Mouse (Mus musculus): ENCODE measurements at regions not wholly inside any gene's neighbourhood (a gene's known extent, or its start where the extent isn't known, plus 50 kb on each side); places are given as distances from the start of the nearest gene placed in this dataset.
A peak's percentile ranks its signal among the peaks of the same experiment; 100 is the strongest.
"Not testable (repeated sequence)": the region's sequence is repeated elsewhere in the genome, so short reads cannot be mapped to it uniquely, and the experiment has no call there.

- no peak for DNase-seq (ENCODE audit: low read depth, low spot score)
Observed at GRCm38 (mm10) chr1:157048996-157049395, 59.5 kb downstream of the Tex35 start.

- DNase-seq (ENCODE audit: low read depth, low spot score) = peak; percentile 25
Observed at GRCm38 (mm10) chr1:157048201-157048923, 60.1 kb downstream of the Tex35 start.

- peak; percentile 15 for DNase-seq (ENCODE audit: low read depth, low spot score)
Observed at GRCm38 (mm10) chr1:157047751-157048200, 60.7 kb downstream of the Tex35 start.

GRCm38 (mm10) chr1:157046760-157047182 lies 61.7 kb downstream of the Tex35 start:
- peak; percentile 19 for DNase-seq (ENCODE audit: low read depth, low spot score)

- no peak for DNase-seq (ENCODE audit: low read depth, low spot score)
Observed at GRCm38 (mm10) chr1:157039836-157040196, 68.7 kb downstream of the Tex35 start.

GRCm38 (mm10) chr1:157039016-157039835 lies 69.3 kb downstream of the Tex35 start:
- DNase-seq (ENCODE audit: low read depth, low spot score) = peak; percentile 66

- DNase-seq (ENCODE audit: low read depth, low spot score) = no peak
Observed at GRCm38 (mm10) chr1:157038111-157039008, 70.1 kb downstream of the Tex35 start.

GRCm38 (mm10) chr1:157037246-157037991 lies 71.1 kb downstream of the Tex35 start:
- DNase-seq (ENCODE audit: low read depth, low spot score) = no peak

- peak; percentile 52 for DNase-seq (ENCODE audit: low read depth, low spot score)
Observed at GRCm38 (mm10) chr1:157036779-157037178, 71.7 kb downstream of the Tex35 start.

- DNase-seq (ENCODE audit: low read depth, low spot score) = not testable (repeated sequence)
Observed at GRCm38 (mm10) chr1:157035221-157035620, 73.3 kb downstream of the Tex35 start.

- no peak for DNase-seq (ENCODE audit: low read depth, low spot score)
Observed at GRCm38 (mm10) chr1:157028682-157029081, 79.8 kb downstream of the Tex35 start.

GRCm38 (mm10) chr1:157027681-157028080 lies 80.8 kb downstream of the Tex35 start:
- DNase-seq (ENCODE audit: low read depth, low spot score) = no peak

GRCm38 (mm10) chr1:157023462-157023861 lies 84.0 kb upstream of the Ralgps2 start:
- DNase-seq (ENCODE audit: low read depth, low spot score) = no peak

- DNase-seq (ENCODE audit: low read depth, low spot score) = no peak
Observed at GRCm38 (mm10) chr1:157022456-157023435, 83.3 kb upstream of the Ralgps2 start.

- DNase-seq (ENCODE audit: low read depth, low spot score) = peak; percentile 86
Observed at GRCm38 (mm10) chr1:157019892-157020291, 80.5 kb upstream of the Ralgps2 start.

GRCm38 (mm10) chr1:157018726-157019125 lies 79.3 kb upstream of the Ralgps2 start:
- DNase-seq (ENCODE audit: low read depth, low spot score) = no peak

GRCm38 (mm10) chr1:157017198-157017994 lies 78.0 kb upstream of the Ralgps2 start:
- no peak for DNase-seq (ENCODE audit: low read depth, low spot score)

- no peak for DNase-seq (ENCODE audit: low read depth, low spot score)
Observed at GRCm38 (mm10) chr1:157016625-157017024, 77.2 kb upstream of the Ralgps2 start.

Data from brain, adult 2 months (tissue).